Mouse (Mus musculus): ENCODE data around the gene Wdr76.
"Not testable (repeated sequence)": the region's sequence is repeated elsewhere in the genome, so short reads cannot be mapped to it uniquely, and the experiment has no call there.

Gene Wdr76

GRCm38 (mm10) chr2:121505942-121506882, at the start of gene Wdr76, which contains the start of gene Mfap1a:
Gene Wdr76, plus strand, starts transcription at chr2:121506723.
Gene Mfap1a, minus strand, starts transcription at chr2:121506665.
- DNase-seq (ENCODE audit: low read depth, low spot score): peak; percentile 91

GRCm38 (mm10) chr2:121460071-121460470, 46.5 kb upstream of the Wdr76 start:
- no peak for DNase-seq (ENCODE audit: low read depth, low spot score)

- not testable (repeated sequence) for DNase-seq (ENCODE audit: low read depth, low spot score)
Measured at GRCm38 (mm10) chr2:121468982-121469381, 37.5 kb upstream of the Wdr76 start.

GRCm38 (mm10) chr2:121472783-121473182, 33.7 kb upstream of the Wdr76 start:
- DNase-seq (ENCODE audit: low read depth, low spot score): not testable (repeated sequence)

- DNase-seq (ENCODE audit: low read depth, low spot score): peak; percentile 90
Measured at GRCm38 (mm10) chr2:121473301-121474179, 33.0 kb upstream of the Wdr76 start, which contains the start of gene Mfap1b. Gene Mfap1b, minus strand, starts transcription at chr2:121474067.

GRCm38 (mm10) chr2:121474180-121474535, 32.4 kb upstream of the Wdr76 start:
- no peak for DNase-seq (ENCODE audit: low read depth, low spot score)

- not testable (repeated sequence) for DNase-seq (ENCODE audit: low read depth, low spot score)
Measured at GRCm38 (mm10) chr2:121475306-121475705, 31.2 kb upstream of the Wdr76 start.

GRCm38 (mm10) chr2:121477491-121478266, 28.8 kb upstream of the Wdr76 start:
- no peak for DNase-seq (ENCODE audit: low read depth, low spot score)

GRCm38 (mm10) chr2:121480498-121480897, 26.0 kb upstream of the Wdr76 start:
- peak; percentile 73 for DNase-seq (ENCODE audit: low read depth, low spot score)

GRCm38 (mm10) chr2:121480916-121481315, 25.6 kb upstream of the Wdr76 start:
- not testable (repeated sequence) for DNase-seq (ENCODE audit: low read depth, low spot score)

GRCm38 (mm10) chr2:121483576-121483975, 22.9 kb upstream of the Wdr76 start:
- no peak for DNase-seq (ENCODE audit: low read depth, low spot score)

- DNase-seq (ENCODE audit: low read depth, low spot score): not testable (repeated sequence)
Measured at GRCm38 (mm10) chr2:121484403-121484802, 22.1 kb upstream of the Wdr76 start.

GRCm38 (mm10) chr2:121501550-121501949, 5.0 kb upstream of the Wdr76 start:
- not testable (repeated sequence) for DNase-seq (ENCODE audit: low read depth, low spot score)

GRCm38 (mm10) chr2:121507173-121507950, 839 bp downstream of the Wdr76 start:
- DNase-seq (ENCODE audit: low read depth, low spot score): no peak

GRCm38 (mm10) chr2:121507951-121508330, 1.4 kb downstream of the Wdr76 start:
- no peak for DNase-seq (ENCODE audit: low read depth, low spot score)

- peak; percentile 60 for DNase-seq (ENCODE audit: low read depth, low spot score)
Measured at GRCm38 (mm10) chr2:121509584-121509983, 3.1 kb downstream of the Wdr76 start.

GRCm38 (mm10) chr2:121511401-121511800, 4.9 kb downstream of the Wdr76 start:
- DNase-seq (ENCODE audit: low read depth, low spot score): peak; percentile 91

GRCm38 (mm10) chr2:121512991-121513765, 6.7 kb downstream of the Wdr76 start:
- DNase-seq (ENCODE audit: low read depth, low spot score): not testable (repeated sequence)

GRCm38 (mm10) chr2:121514211-121514610, 7.7 kb downstream of the Wdr76 start:
- DNase-seq (ENCODE audit: low read depth, low spot score): no peak

- no peak for DNase-seq (ENCODE audit: low read depth, low spot score)
Measured at GRCm38 (mm10) chr2:121518106-121518505, 11.6 kb downstream of the Wdr76 start.
